Mouse (Mus musculus) natural killer cell, adult 2 months (primary cell): ENCODE results near the gene Bri3.

ENCODE experiments used
- DNase-seq, 2 experiments: peaks; one replicate each; pipeline ENCODE4 v3.0.0; 2022; ENCODE audit warnings: low spot score in 2 of 2

The Bri3 gene

GRCm38 (mm10) chr5:144243901-144244487 lies at the start of gene Bri3:
Bri3 (plus strand) TSS chr5:144244437.
- no peak for DNase-seq

GRCm38 (mm10) chr5:144195567-144195966 lies 48.7 kb upstream of the Bri3 start:
- DNase-seq = no peak

GRCm38 (mm10) chr5:144200616-144201015 lies 43.6 kb upstream of the Bri3 start:
- no peak for DNase-seq

GRCm38 (mm10) chr5:144202430-144202829 lies 41.8 kb upstream of the Bri3 start:
- no peak for DNase-seq

GRCm38 (mm10) chr5:144203398-144203959 lies 40.8 kb upstream of the Bri3 start:
- no peak for DNase-seq

- DNase-seq = no peak
Measured at GRCm38 (mm10) chr5:144204303-144204702, 39.9 kb upstream of the Bri3 start.

GRCm38 (mm10) chr5:144204911-144205310 lies 39.3 kb upstream of the Bri3 start:
- no peak for DNase-seq

GRCm38 (mm10) chr5:144206069-144206468 lies 38.2 kb upstream of the Bri3 start:
- no peak for DNase-seq

- peak in 1 of 2 experiments; percentile 29 for DNase-seq
Measured at GRCm38 (mm10) chr5:144207478-144207877, 36.8 kb upstream of the Bri3 start.

GRCm38 (mm10) chr5:144214453-144214852 lies 29.8 kb upstream of the Bri3 start:
- peak; percentile 77 for DNase-seq

GRCm38 (mm10) chr5:144215992-144216391 lies 28.2 kb upstream of the Bri3 start:
- no peak for DNase-seq

- DNase-seq = no peak
Measured at GRCm38 (mm10) chr5:144218061-144218460, 26.2 kb upstream of the Bri3 start.

GRCm38 (mm10) chr5:144219306-144219705 lies 24.9 kb upstream of the Bri3 start:
- no peak for DNase-seq

GRCm38 (mm10) chr5:144219936-144220335 lies 24.3 kb upstream of the Bri3 start:
- no peak for DNase-seq

GRCm38 (mm10) chr5:144221305-144221704 lies 22.9 kb upstream of the Bri3 start:
- peak; percentile 88 to 93 for DNase-seq

GRCm38 (mm10) chr5:144222811-144223502 lies 21.3 kb upstream of the Bri3 start:
- peak in 1 of 2 experiments; percentile 33 for DNase-seq

- DNase-seq = peak; percentile 92 to 94
Measured at GRCm38 (mm10) chr5:144223503-144223862, 20.8 kb upstream of the Bri3 start, which contains the start of gene Tecpr1. Tecpr1 (minus strand) TSS chr5:144223615.

- no peak for DNase-seq
Measured at GRCm38 (mm10) chr5:144223899-144224816, 20.1 kb upstream of the Bri3 start.

- DNase-seq = no peak
Measured at GRCm38 (mm10) chr5:144226220-144226619, 18.0 kb upstream of the Bri3 start.

GRCm38 (mm10) chr5:144230216-144230615 lies 14.0 kb upstream of the Bri3 start:
- DNase-seq = no peak

- DNase-seq = no peak
Measured at GRCm38 (mm10) chr5:144231410-144231809, 12.8 kb upstream of the Bri3 start.

GRCm38 (mm10) chr5:144232531-144232930 lies 11.7 kb upstream of the Bri3 start:
- DNase-seq = no peak
